Mouse (Mus musculus): ENCODE measurements at regions not wholly inside any gene's neighbourhood (a gene's known extent, or its start where the extent isn't known, plus 50 kb on each side); places are given as distances from the start of the nearest gene placed in this dataset.
"Not testable (repeated sequence)": the region's sequence is repeated elsewhere in the genome, so short reads cannot be mapped to it uniquely, and the experiment has no call there.

- no peak for DNase-seq
These were observed 169.6 kb upstream of the Col8a1 start for GRCm38 (mm10) chr16:57924130-57924495.

GRCm38 (mm10) chr16:57927816-57928215, 173.3 kb upstream of the Col8a1 start:
- peak; percentile 15 for DNase-seq

GRCm38 (mm10) chr16:57928301-57928700, 173.8 kb upstream of the Col8a1 start:
- DNase-seq, result no peak

GRCm38 (mm10) chr16:57929151-57929764, 174.7 kb upstream of the Col8a1 start:
- no peak for DNase-seq

- no peak for DNase-seq
These were observed 190.9 kb upstream of the Col8a1 start for GRCm38 (mm10) chr16:57945404-57945803.

- no peak for DNase-seq
These were observed 192.8 kb upstream of the Col8a1 start for GRCm38 (mm10) chr16:57947309-57947708.

GRCm38 (mm10) chr16:57949680-57950079, 195.1 kb upstream of the Col8a1 start:
- DNase-seq, result no peak

- no peak for DNase-seq
These were observed 216.4 kb upstream of the Col8a1 start for GRCm38 (mm10) chr16:57970956-57971355.

GRCm38 (mm10) chr16:57984111-57984510, 229.6 kb upstream of the Col8a1 start:
- DNase-seq, result no peak

GRCm38 (mm10) chr16:58005740-58006139, 251.2 kb upstream of the Col8a1 start:
- DNase-seq, result no peak

- DNase-seq, result no peak
These were observed 259.0 kb upstream of the Col8a1 start for GRCm38 (mm10) chr16:58013557-58013956.

- no peak for DNase-seq
These were observed 273.0 kb upstream of the Col8a1 start for GRCm38 (mm10) chr16:58027525-58027924.

GRCm38 (mm10) chr16:58028541-58028940, 274.0 kb upstream of the Col8a1 start:
- not testable (repeated sequence) for DNase-seq

- DNase-seq, result no peak
These were observed 275.1 kb upstream of the Col8a1 start for GRCm38 (mm10) chr16:58029674-58030073.

- no peak for DNase-seq
These were observed 314.2 kb upstream of the Col8a1 start for GRCm38 (mm10) chr16:58068654-58069271.

GRCm38 (mm10) chr16:58072441-58072840, 317.9 kb upstream of the Col8a1 start:
- DNase-seq, result no peak

- no peak for DNase-seq
These were observed 307.9 kb upstream of the Dcbld2 start for GRCm38 (mm10) chr16:58100351-58100750.

GRCm38 (mm10) chr16:58110452-58110851, 297.8 kb upstream of the Dcbld2 start:
- no peak for DNase-seq

- DNase-seq, result no peak
These were observed 282.2 kb upstream of the Dcbld2 start for GRCm38 (mm10) chr16:58126086-58126485.

- DNase-seq, result no peak
These were observed 271.9 kb upstream of the Dcbld2 start for GRCm38 (mm10) chr16:58136144-58136905.

- no peak for DNase-seq
These were observed 271.3 kb upstream of the Dcbld2 start for GRCm38 (mm10) chr16:58136979-58137378.

GRCm38 (mm10) chr16:58137728-58138279, 270.4 kb upstream of the Dcbld2 start:
- DNase-seq, result no peak

GRCm38 (mm10) chr16:58146479-58146878, 261.8 kb upstream of the Dcbld2 start:
- no peak for DNase-seq

GRCm38 (mm10) chr16:58155538-58155937, 252.7 kb upstream of the Dcbld2 start:
- no peak for DNase-seq
